ENCODE assay signal across 8 mouse cellular contexts in genomic region chr3:105054952-105055351, GRCm38 (mm10). TPM values are rescaled to one million over a fixed set of nuclear protein-coding genes. Genes with fewer than 3 reads are reported as not detected.
A peak's percentile ranks its signal among the peaks of the same experiment; 100 is the strongest.
DNase-seq lines count a peak whose midpoint lies in the region; ATAC-seq lines count a peak whose summit lies in the region.

No protein-coding gene starts in this region.

- peak; percentile 84 to 93 for DNase-seq in adrenal gland, adult (ENCODE audit: inconsistent age in 2 of 2, low spot score in 1 of 2)
- DNase-seq in urinary bladder, postnatal 36 days (ENCODE audit: low spot score in 2 of 2): peak; percentile 35 to 55
- no peak for DNase-seq in left cerebral cortex, adult 8-10 months (ENCODE audit: low spot score in 2 of 2)

- no peak for ATAC-seq in hindbrain, embryonic 16.5 days
- ATAC-seq in hindbrain, embryonic 13.5 days (ENCODE audit: low FRiP score): no peak
- ATAC-seq in heart, embryonic 14.5 days (ENCODE audit: insufficient number of reproducible peaks, insufficient read depth, low FRiP score, low read depth): peak; percentile 74
- no peak for ATAC-seq in limb, embryonic 15.5 days (ENCODE audit: insufficient number of reproducible peaks, low FRiP score, low TSS enrichment, low read depth)
- no peak for ATAC-seq in monocyte, adult 5-6 weeks (replicated peaks; ENCODE audit: insufficient number of reproducible peaks, low FRiP score, low TSS enrichment, poor library complexity, severe bottlenecking)

- no peaks in the 10 kb centered on the region for H3K9me3 ChIP-seq in hindbrain, embryonic 16.5 days (ENCODE audit: control insufficient read depth, low read length)
- no peaks in the 10 kb centered on the region for H3K9me3 ChIP-seq in hindbrain, embryonic 13.5 days
- no peaks in the 10 kb centered on the region for H3K9me3 ChIP-seq in heart, embryonic 14.5 days (ENCODE audit: control insufficient read depth, low read length)
- no peaks in the 10 kb centered on the region for H3K9me3 ChIP-seq in limb, embryonic 15.5 days

- no peak overlapping the region for H3K27ac ChIP-seq in hindbrain, embryonic 16.5 days (ENCODE audit: low read depth, low read length)
- H3K27ac ChIP-seq in hindbrain, embryonic 13.5 days: no peak overlapping the region
- peak overlapping the region; percentile 93 to 98 for H3K27ac ChIP-seq in heart, embryonic 14.5 days (replicated peaks in 1 of 2; ENCODE audit: control insufficient read depth in 1 of 2, insufficient read depth in 1 of 2, low read depth in 2 of 2, low read length in 2 of 2)
- peak overlapping the region; percentile 43 for H3K27ac ChIP-seq in limb, embryonic 15.5 days

- H3K9ac ChIP-seq in hindbrain, embryonic 16.5 days (ENCODE audit: low read depth, low read length): peak overlapping the region; percentile 6; the same call in 1 of the 2 replicates
- H3K9ac ChIP-seq in hindbrain, embryonic 13.5 days: no peak overlapping the region
- H3K9ac ChIP-seq in heart, embryonic 14.5 days (ENCODE audit: low read length): peak overlapping the region; percentile 56
- H3K9ac ChIP-seq in limb, embryonic 15.5 days: no peak overlapping the region

- no peak overlapping the region for H3K4me3 ChIP-seq in hindbrain, embryonic 16.5 days (ENCODE audit: low read length)
- H3K4me3 ChIP-seq in hindbrain, embryonic 13.5 days: no peak overlapping the region
- H3K4me3 ChIP-seq in heart, embryonic 14.5 days (ENCODE audit: control insufficient read depth in 1 of 2, insufficient read depth in 1 of 2, low read depth in 1 of 2, low read length in 2 of 2): peak overlapping the region in 1 of 2 experiments; percentile 8; a peak in 1 of 4 replicates
- H3K4me3 ChIP-seq in limb, embryonic 15.5 days: no peak overlapping the region

- no peak overlapping the region for H3K4me2 ChIP-seq in hindbrain, embryonic 16.5 days (ENCODE audit: low read length)
- H3K4me2 ChIP-seq in hindbrain, embryonic 13.5 days: no peak overlapping the region
- H3K4me2 ChIP-seq in heart, embryonic 14.5 days (ENCODE audit: low read length): peak overlapping the region; percentile 47
- no peak overlapping the region for H3K4me2 ChIP-seq in limb, embryonic 15.5 days

- 65% methylated on average over 7 of the region's 7 CpGs for WGBS in hindbrain, embryonic 16.5 days
- WGBS in hindbrain, embryonic 13.5 days: 77% methylated on average over 7 of the region's 7 CpGs
- WGBS in heart, embryonic 14.5 days: 3% methylated on average over 7 of the region's 7 CpGs
- WGBS in limb, embryonic 15.5 days: 60% methylated on average over 7 of the region's 7 CpGs

- peaks cover 20% of the 10 kb centered on the region for H3K4me1 ChIP-seq in hindbrain, embryonic 16.5 days (ENCODE audit: control insufficient read depth, insufficient read depth, low read depth, low read length)
- peaks cover 26% of the 10 kb centered on the region for H3K4me1 ChIP-seq in hindbrain, embryonic 13.5 days (replicated peaks)
- H3K4me1 ChIP-seq in heart, embryonic 14.5 days (ENCODE audit: control insufficient read depth in 2 of 2, insufficient read depth in 2 of 2, low read length in 2 of 2): peaks cover 19 to 48% of the 10 kb centered on the region in 2 experiments
- H3K4me1 ChIP-seq in limb, embryonic 15.5 days: peaks cover 30% of the 10 kb centered on the region

- H3K36me3 ChIP-seq in hindbrain, embryonic 16.5 days (ENCODE audit: control insufficient read depth, insufficient read depth, low read length): no peaks in the 10 kb centered on the region
- no peaks in the 10 kb centered on the region for H3K36me3 ChIP-seq in hindbrain, embryonic 13.5 days
- no peaks in the 10 kb centered on the region for H3K36me3 ChIP-seq in heart, embryonic 14.5 days (ENCODE audit: control insufficient read depth, insufficient read depth, low read length)
- H3K36me3 ChIP-seq in limb, embryonic 15.5 days: no peaks in the 10 kb centered on the region

- H3K27me3 ChIP-seq in hindbrain, embryonic 16.5 days (replicated peaks; ENCODE audit: control insufficient read depth, insufficient read depth, low read length): 0 out of 2 replicates have a peak, but pooled peaks cover 3% of the 10 kb centered on the region
- peaks cover 6% of the 10 kb centered on the region for H3K27me3 ChIP-seq in hindbrain, embryonic 13.5 days
- H3K27me3 ChIP-seq in heart, embryonic 14.5 days (ENCODE audit: control insufficient read depth, insufficient read depth, low read length): no peaks in the 10 kb centered on the region
- no peaks in the 10 kb centered on the region for H3K27me3 ChIP-seq in limb, embryonic 15.5 days

RNA-seq across cellular contexts. Expression of gene Cttnbp2nl, which starts 2.0 kb away (rescaled TPM):
- polyA plus RNA-seq in hindbrain, embryonic 16.5 days (2015; fragmentation: Nextera tagmentation; extraction: Ambion mirVana): 40.6 and 49.4 TPM in 2 replicates
- polyA plus RNA-seq in hindbrain, embryonic 13.5 days (2015; fragmentation: Nextera tagmentation; extraction: Ambion mirVana): 62.9 and 66.5 TPM in 2 replicates
- polyA plus RNA-seq in heart, embryonic 14.5 days (2014; fragmentation: Nextera tagmentation; extraction: Ambion mirVana): 22.8 and 24.0 TPM in 2 replicates
- polyA plus RNA-seq in limb, embryonic 15.5 days (2015; fragmentation: Nextera tagmentation; extraction: Ambion mirVana): 28.1 and 28.7 TPM in 2 replicates
- 0.19 to 0.53 TPM in 2 of 3 replicates, not detected in the other for total RNA-seq in monocyte, adult 5-6 weeks (2017)
- total RNA-seq in left cerebral cortex, adult 8-10 months (2022): 10 to 100 TPM; 25.6 to 34.7 (median 29.9) TPM

RNA-seq across cellular contexts. Expression of gene 4930564D02Rik, which starts 11.7 kb away (rescaled TPM):
- not detected in 2 replicates for polyA plus RNA-seq in hindbrain, embryonic 16.5 days (2015; fragmentation: Nextera tagmentation; extraction: Ambion mirVana)
- polyA plus RNA-seq in hindbrain, embryonic 13.5 days (2015; fragmentation: Nextera tagmentation; extraction: Ambion mirVana): not detected in 2 replicates
- not detected in 2 replicates for polyA plus RNA-seq in heart, embryonic 14.5 days (2014; fragmentation: Nextera tagmentation; extraction: Ambion mirVana)
- polyA plus RNA-seq in limb, embryonic 15.5 days (2015; fragmentation: Nextera tagmentation; extraction: Ambion mirVana): not detected in 2 replicates
- not detected in 3 replicates for total RNA-seq in monocyte, adult 5-6 weeks (2017)
- total RNA-seq in left cerebral cortex, adult 8-10 months (2022): not detected

Comparison
In these comparisons a context has a peak if more than half of its experiments do, and no peak if none do; other contexts are left out.
1. H3K9ac ChIP-seq: peak in hindbrain, embryonic 16.5 days (single experiment) and heart, embryonic 14.5 days (single experiment); none in hindbrain, embryonic 13.5 days (single experiment) and limb, embryonic 15.5 days (single experiment).
2. H3K27ac ChIP-seq: peak in heart, embryonic 14.5 days (2 of 2) and limb, embryonic 15.5 days (single experiment); none in hindbrain, embryonic 16.5 days (single experiment) and hindbrain, embryonic 13.5 days (single experiment).
3. DNase-seq: peak in adrenal gland, adult (2 of 2) and urinary bladder, postnatal 36 days (2 of 2); none in left cerebral cortex, adult 8-10 months (0 of 2).